Mouse (Mus musculus) C2C12 (cell line): Measurements from ENCODE around the gene Foxg1. TPM values are rescaled to one million over a fixed set of nuclear protein-coding genes. Genes with fewer than 3 reads are reported as not detected.

Experiments used
- H3K27me3 ChIP-seq: one replicate; pipeline ENCODE4 v1.6.1; 2011; ENCODE audit not compliant: control insufficient read depth, insufficient read depth, insufficient read length
- H3K36me3 ChIP-seq: one replicate; pipeline ENCODE4 v1.6.1; 2011; ENCODE audit not compliant: control insufficient read depth, insufficient read depth
- H3K4me3 ChIP-seq: one replicate; pipeline ENCODE4 v1.5.1; 2011; ENCODE audit warnings: mild to moderate bottlenecking, control low read depth; ENCODE audit not compliant: poor library complexity, insufficient read depth, severe bottlenecking
- H3K79me2 ChIP-seq: one replicate; pipeline ENCODE4 v1.6.1; 2011; ENCODE audit not compliant: control insufficient read depth, insufficient read depth
- H3K79me3 ChIP-seq: one replicate; pipeline ENCODE4 v1.6.1; 2011; ENCODE audit warnings: low read depth, control low read depth
- H3ac ChIP-seq: one replicate; pipeline ENCODE3; 2011; ENCODE audit warnings: low read depth; ENCODE audit not compliant: control insufficient read depth, insufficient read length
- CEBPB ChIP-seq: IDR thresholded peaks from one replicate; pipeline ENCODE4 v1.6.1; 2011; ENCODE audit warnings: low read depth, mild to moderate bottlenecking, control low read depth, moderate library complexity
- CTCF ChIP-seq: IDR thresholded peaks from one replicate; pipeline ENCODE4 v1.5.1; 2011; ENCODE audit not compliant: control insufficient read depth, insufficient read depth, insufficient read length
- FOSL1 ChIP-seq: IDR thresholded peaks from one replicate; pipeline ENCODE4 v1.8.0; 2011; ENCODE audit warnings: mild to moderate bottlenecking, low read length; ENCODE audit not compliant: poor library complexity, insufficient read depth, severe bottlenecking
- MAX ChIP-seq: IDR thresholded peaks from one replicate; pipeline ENCODE4 v1.6.1; 2011; ENCODE audit warnings: mild to moderate bottlenecking, control low read depth
- MYOD1 ChIP-seq: IDR thresholded peaks from one replicate; pipeline ENCODE4 v1.6.1; 2011; ENCODE audit warnings: low read depth; ENCODE audit not compliant: control insufficient read depth, insufficient read length
- MYOG ChIP-seq: IDR thresholded peaks from one replicate; pipeline ENCODE4 v1.6.1; 2011; ENCODE audit not compliant: control insufficient read depth, insufficient read length; ENCODE audit errors: extremely low read depth
- USF1 ChIP-seq: IDR thresholded peaks from one replicate; pipeline ENCODE4 v1.6.1; 2011; ENCODE audit warnings: low read depth, mild to moderate bottlenecking, control low read depth, moderate library complexity
- long read RNA-seq, 2 experiments: library from polyadenylated mRNA; unstranded; transcript quantifications; one replicate each; pipeline ENCODE4 v2.0.0; 2019 to 2020
- polyA plus RNA-seq: library from polyadenylated mRNA; unstranded; fragments of >200 nt; fragmentation: generic; extraction: Trizol; gene quantifications from one replicate; pipeline ENCODE4 v1.2.1, GENCODE M21; 2012; ENCODE audit warnings: missing spikeins

The Foxg1 gene
- not detected for polyA plus RNA-seq
- long read RNA-seq, experiment 1 = 0 reads
- long read RNA-seq, experiment 2 = 0 reads

DNA sequence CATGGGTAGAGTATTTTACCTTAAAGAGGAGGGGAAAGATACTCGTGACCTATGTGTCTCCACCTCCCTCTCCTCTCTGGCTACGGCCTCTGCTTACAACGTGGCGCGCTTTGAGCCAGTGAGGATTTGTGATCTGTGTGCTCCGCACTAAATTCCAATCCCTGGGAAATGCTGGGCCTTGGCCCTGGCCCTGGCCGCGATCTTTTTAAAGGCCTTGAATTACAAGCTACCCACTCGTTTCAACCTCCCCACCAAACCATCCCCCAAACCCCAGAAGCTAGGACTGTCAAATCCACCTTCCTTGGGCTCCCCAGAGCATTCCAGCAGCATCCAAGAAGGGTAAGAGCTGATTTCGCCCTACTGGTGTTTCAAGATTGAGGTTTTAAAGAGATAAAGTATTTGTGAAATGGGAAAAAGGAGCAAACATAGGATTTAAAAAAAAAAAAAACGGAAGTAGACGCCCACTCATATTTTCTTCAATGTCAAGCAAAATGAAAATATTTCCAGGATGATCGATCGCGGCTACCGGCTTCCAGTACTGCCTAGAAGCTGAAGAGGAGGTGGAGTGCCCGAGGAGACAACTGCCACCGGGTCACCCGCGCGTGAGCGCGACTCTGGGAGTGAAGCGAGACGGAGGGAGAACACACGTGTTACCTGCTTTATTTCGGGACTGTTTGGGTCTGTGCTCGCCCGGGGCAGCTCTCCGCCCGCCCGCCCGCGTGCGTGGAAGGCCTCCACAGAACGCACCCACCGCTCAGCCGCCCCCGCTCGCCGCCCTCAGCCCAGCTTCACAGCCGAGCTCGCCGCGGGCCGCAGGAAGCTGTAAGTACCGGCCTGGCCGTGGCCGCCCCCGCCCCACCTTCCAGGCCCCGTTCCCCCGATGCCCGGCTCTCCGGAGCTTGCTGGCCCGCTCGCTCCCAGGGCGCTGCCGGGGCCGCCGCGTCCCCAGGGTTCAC lies at the start of gene Foxg1:
Gene Foxg1 (plus strand): TSS at position 96 of the 956 bp plus-strand sequence.
- Histone ChIP-seq H3K79me2 (no peaks in the 10 kb centered on the region), H3K79me3 (no peaks in the 10 kb centered on the region), H3K27me3 (no peaks in the 10 kb centered on the region), H3K36me3 (no peaks in the 10 kb centered on the region), H3K4me3 (no peak within 1 kb of the TSS), H3ac (no peak within 1 kb of the TSS)
- TF ChIP-seq FOSL1 = no peak
- TF ChIP-seq CEBPB = no peak
- TF ChIP-seq USF1 = no peak
- no peak for TF ChIP-seq CTCF
- no peak for TF ChIP-seq MYOG
- no peak for TF ChIP-seq MAX
- no peak for TF ChIP-seq MYOD1

DNA sequence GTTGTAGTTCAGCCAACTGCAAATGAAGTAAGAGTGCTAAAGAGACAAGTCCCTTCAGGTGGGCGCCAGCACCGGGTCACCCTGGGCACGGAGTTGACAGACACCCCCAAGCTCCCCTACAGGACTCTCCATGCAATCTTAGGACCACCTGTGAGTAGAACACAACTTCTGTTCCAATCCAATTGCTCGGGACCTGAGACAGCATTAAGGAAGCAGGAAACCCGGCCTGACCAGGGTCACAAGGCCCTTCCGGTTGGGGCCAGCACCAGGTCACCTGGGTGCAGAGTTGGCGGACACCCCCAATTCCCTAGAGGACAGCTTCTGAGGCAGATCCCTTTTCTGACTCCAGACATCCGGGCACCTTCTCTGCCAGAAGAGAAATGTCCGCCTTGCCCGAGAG lies 32.8 kb upstream of the Foxg1 start:
- TF ChIP-seq MYOD1 (no peak), CEBPB (no peak), CTCF (no peak), MAX (no peak), MYOG (no peak), USF1 (no peak), FOSL1 (no peak)
- Histone ChIP-seq H3K4me3 (no peak overlapping the region), H3ac (no peak overlapping the region), H3K27me3 (no peaks in the 10 kb centered on the region), H3K36me3 (no peaks in the 10 kb centered on the region), H3K79me3 (no peaks in the 10 kb centered on the region), H3K79me2 (no peaks in the 10 kb centered on the region)

DNA sequence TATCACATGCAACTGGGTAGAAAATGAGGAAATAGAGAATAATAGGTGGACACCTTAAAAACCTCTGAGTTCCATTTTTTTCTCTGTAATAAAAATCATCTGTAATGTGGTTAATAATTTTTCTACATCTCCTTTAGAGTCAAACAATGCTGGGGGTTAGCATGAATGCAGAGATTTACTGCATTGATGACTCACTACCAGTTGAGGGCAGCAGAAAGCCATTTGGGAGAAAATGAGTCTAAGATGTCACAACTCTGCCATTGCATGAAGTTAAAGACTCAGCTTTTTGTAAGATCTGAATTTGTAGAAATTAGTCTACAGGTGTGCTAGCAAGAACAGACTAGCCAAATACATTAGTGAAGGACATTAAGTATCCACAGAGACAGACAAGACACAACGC lies 13.5 kb upstream of the Foxg1 start:
- Histone ChIP-seq H3K79me2 (no peaks in the 10 kb centered on the region), H3ac (no peak overlapping the region), H3K79me3 (no peaks in the 10 kb centered on the region), H3K27me3 (no peaks in the 10 kb centered on the region), H3K36me3 (no peaks in the 10 kb centered on the region), H3K4me3 (no peak overlapping the region)
- TF ChIP-seq MYOG (no peak), CTCF (no peak)

DNA sequence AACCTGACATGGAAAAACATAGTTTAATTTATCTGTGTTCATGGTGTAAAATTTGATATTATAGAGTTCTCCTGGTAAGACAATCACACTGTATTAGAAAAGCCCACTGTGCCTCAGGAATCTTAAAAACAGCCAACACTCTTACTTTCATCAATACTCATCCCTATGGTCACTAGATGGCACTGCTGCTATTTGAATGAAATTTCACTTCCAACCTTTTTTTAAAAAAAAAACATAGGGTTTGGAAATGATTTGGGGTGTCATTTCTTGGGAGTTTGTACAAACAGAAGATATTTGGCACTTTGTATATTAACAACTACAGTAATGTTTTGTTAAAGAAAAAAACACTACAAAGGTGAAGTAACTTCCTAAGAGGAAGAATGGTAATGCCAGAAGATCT lies 10.3 kb upstream of the Foxg1 start:
- no peak overlapping the region for H3K4me3 ChIP-seq

DNA sequence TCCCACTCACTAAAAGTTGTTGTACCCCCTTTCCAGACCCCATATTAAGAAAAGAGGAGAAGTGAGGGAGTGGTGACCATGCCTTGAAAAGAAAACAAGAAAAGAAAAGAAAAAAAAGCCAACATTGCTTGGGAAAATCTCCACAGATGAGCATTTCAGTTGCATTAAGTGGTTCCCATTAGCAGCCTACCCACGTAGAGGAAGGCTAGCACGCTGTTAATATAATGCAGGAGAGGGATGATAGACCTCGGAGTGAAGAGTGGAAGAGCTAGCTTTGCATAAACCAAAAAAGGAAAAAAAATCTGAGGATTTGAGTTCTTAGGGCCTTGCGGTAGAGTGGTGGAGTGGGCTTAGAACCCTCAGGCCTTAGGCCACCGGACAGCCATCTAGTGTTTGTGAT lies 9.3 kb upstream of the Foxg1 start:
- H3K36me3 ChIP-seq = no peaks in the 10 kb centered on the region

More for the DNA sequence above, 10.3 kb upstream of the Foxg1 start:
- Histone ChIP-seq H3K36me3 (no peaks in the 10 kb centered on the region), H3ac (no peak overlapping the region), H3K79me3 (no peaks in the 10 kb centered on the region), H3K79me2 (no peaks in the 10 kb centered on the region), H3K27me3 (peaks cover 5% of the 10 kb centered on the region)
- no peak for TF ChIP-seq MAX
- no peak for TF ChIP-seq USF1
- TF ChIP-seq MYOG = no peak
- no peak for TF ChIP-seq CEBPB
- TF ChIP-seq CTCF = no peak
- no peak for TF ChIP-seq MYOD1
- no peak for TF ChIP-seq FOSL1

More for the DNA sequence above, 9.3 kb upstream of the Foxg1 start:
- no peaks in the 10 kb centered on the region for H3K79me3 ChIP-seq
- no peak for TF ChIP-seq MAX
- TF ChIP-seq USF1 = no peak
- no peak for TF ChIP-seq CEBPB
- TF ChIP-seq MYOG = no peak
- TF ChIP-seq FOSL1 = no peak
- no peak overlapping the region for H3K4me3 ChIP-seq
- H3ac ChIP-seq = no peak overlapping the region
- H3K79me2 ChIP-seq = no peaks in the 10 kb centered on the region
- peaks cover 10% of the 10 kb centered on the region for H3K27me3 ChIP-seq
